Mouse (Mus musculus) adrenal gland, adult 2 months (tissue): Measurements from ENCODE around the gene Dusp27. TPM values are rescaled to one million over a fixed set of nuclear protein-coding genes. Genes with fewer than 3 reads are reported as not detected.

ENCODE experiments used
- DNase-seq: peaks from one replicate; pipeline ENCODE4 v3.0.0; 2021
- polyA plus RNA-seq: library from polyadenylated mRNA; depleted of rRNA; stranded (reverse); fragments of >200 nt; gene quantifications from 2 replicates; pipeline ENCODE4 v1.2.3, GENCODE M21; 2012
- total RNA-seq, 2 experiments: library from RNA; stranded (reverse); gene quantifications; 2 replicates each; pipeline ENCODE4 v1.2.3; 2021

Gene Dusp27
- total and polyA plus RNA-seq, 3 experiments: 0.03 to 0.12 (median 0.07) TPM

- peak; percentile 30 for DNase-seq
These were observed 24.7 kb downstream of the Dusp27 start for GRCm38 (mm10) chr1:166102920-166103608.

GRCm38 (mm10) chr1:166098120-166098519 is 29.6 kb downstream of the Dusp27 start:
- no peak for DNase-seq

GRCm38 (mm10) chr1:166094462-166094861 is 33.3 kb downstream of the Dusp27 start:
- DNase-seq: no peak

GRCm38 (mm10) chr1:166090306-166090705 is 37.4 kb downstream of the Dusp27 start:
- DNase-seq: no peak

- peak; percentile 18 for DNase-seq
These were observed 38.0 kb downstream of the Dusp27 start for GRCm38 (mm10) chr1:166089739-166090138.

GRCm38 (mm10) chr1:166089337-166089736 is 38.4 kb downstream of the Dusp27 start:
- no peak for DNase-seq

GRCm38 (mm10) chr1:166088446-166089170 is 39.1 kb downstream of the Dusp27 start:
- DNase-seq: no peak

GRCm38 (mm10) chr1:166077052-166077735 is 50.5 kb downstream of the Dusp27 start:
- DNase-seq: no peak

- DNase-seq: no peak
These were observed 59.8 kb downstream of the Dusp27 start for GRCm38 (mm10) chr1:166067856-166068440.

- DNase-seq: no peak
These were observed 63.9 kb downstream of the Dusp27 start for GRCm38 (mm10) chr1:166063870-166064269.

GRCm38 (mm10) chr1:166061532-166061931 is 66.2 kb downstream of the Dusp27 start:
- no peak for DNase-seq

- no peak for DNase-seq
These were observed 67.3 kb downstream of the Dusp27 start for GRCm38 (mm10) chr1:166060406-166060805.

- DNase-seq: no peak
These were observed 71.5 kb downstream of the Dusp27 start for GRCm38 (mm10) chr1:166056098-166056756.

GRCm38 (mm10) chr1:166053285-166053955 is 74.3 kb downstream of the Dusp27 start:
- DNase-seq: no peak

- DNase-seq: no peak
These were observed 78.5 kb downstream of the Dusp27 start for GRCm38 (mm10) chr1:166049046-166049827.

- DNase-seq: peak; percentile 6
These were observed 79.4 kb downstream of the Dusp27 start for GRCm38 (mm10) chr1:166048230-166048911.
